Mouse (Mus musculus) midbrain, embryonic 13.5 days (tissue): Measurements from ENCODE around the gene Gpr152. TPM values are rescaled to one million over a fixed set of nuclear protein-coding genes. Genes with fewer than 3 reads are reported as not detected.
A peak's percentile ranks its signal among the peaks of the same experiment; 100 is the strongest.

Experiments
- ATAC-seq: fragments of 200-750 bp; cut with Nextera tagmentation; 2 replicates; pipeline ENCODE4 v1.8.0; 2017; ENCODE audit warnings: mild to moderate bottlenecking, moderate TSS enrichment, moderate library complexity
- H3K27ac ChIP-seq: fragments of 300-500 bp; sonication (generic); 2 replicates; pipeline ENCODE4 v1.5.1; 2015; ENCODE audit warnings: inconsistent platforms, mild to moderate bottlenecking, moderate library complexity
- H3K27me3 ChIP-seq: fragments of 300-500 bp; sonication (generic); 2 replicates; pipeline ENCODE4 v1.6.1; 2015; ENCODE audit warnings: mild to moderate bottlenecking, inconsistent platforms
- H3K36me3 ChIP-seq: fragments of 300-500 bp; sonication (generic); 2 replicates; pipeline ENCODE4 v1.6.1; 2015; ENCODE audit warnings: mild to moderate bottlenecking, inconsistent platforms
- H3K4me1 ChIP-seq: fragments of 300-500 bp; sonication (generic); replicated peaks from 2 replicates; pipeline ENCODE4 v1.6.1; 2015; ENCODE audit warnings: inconsistent platforms
- H3K4me2 ChIP-seq: fragments of 300-500 bp; sonication (generic); replicated peaks from 2 replicates; pipeline ENCODE4 v1.6.1; 2015; ENCODE audit warnings: moderate library complexity, mild to moderate bottlenecking, inconsistent platforms
- H3K4me3 ChIP-seq: fragments of 300-500 bp; sonication (generic); replicated peaks from 2 replicates; pipeline ENCODE4 v1.5.1; 2015; ENCODE audit warnings: mild to moderate bottlenecking, inconsistent platforms
- H3K9ac ChIP-seq: fragments of 300-500 bp; sonication (generic); replicated peaks from 2 replicates; pipeline ENCODE4 v1.6.1; 2015; ENCODE audit warnings: mild to moderate bottlenecking, inconsistent platforms
- H3K9me3 ChIP-seq: fragments of 300-500 bp; sonication (generic); 2 replicates; pipeline ENCODE4 v1.6.1; 2016; ENCODE audit warnings: mild to moderate bottlenecking, inconsistent platforms
- WGBS: fragments of 180-500 bp; shearing (Covaris S2); methylation state at CpG from one replicate; pipeline ENCODE4 v1.1.7; 2015; 5-methylcytosine and 5-hydroxymethylcytosine counted together
- polyA plus RNA-seq: library from polyadenylated mRNA; unstranded; fragments of >200 nt; fragmentation: Nextera tagmentation; extraction: Ambion mirVana; gene quantifications from 2 replicates; pipeline ENCODE4 v1.2.1, GENCODE M21; 2015

The Gpr152 gene
- polyA plus RNA-seq, 1 experiment from 2014 or later = 0.08 TPM

GRCm38 (mm10) chr19:4191528-4192250 lies 52.1 kb downstream of the Gpr152 start, which contains the start of gene Ppp1ca:
Gene Ppp1ca, plus strand, starts transcription at chr19:4192065.
- H3K4me1 ChIP-seq = peaks cover 20% of the 10 kb centered on the region
- peak within 1 kb of the TSS; percentile 91 for H3K27ac ChIP-seq
- no peaks in the 10 kb centered on the region for H3K9me3 ChIP-seq
- 8% methylated on average over 46 of the region's 47 CpGs for WGBS
- ATAC-seq = peak; percentile 93
- peak within 1 kb of the TSS; percentile 98 for H3K4me2 ChIP-seq
- peak within 1 kb of the TSS; percentile 97 for H3K4me3 ChIP-seq
- H3K27me3 ChIP-seq = no peaks in the 10 kb centered on the region
- peaks cover 35% of the 10 kb centered on the region for H3K36me3 ChIP-seq
- H3K9ac ChIP-seq = peak within 1 kb of the TSS; percentile 96

DNA sequence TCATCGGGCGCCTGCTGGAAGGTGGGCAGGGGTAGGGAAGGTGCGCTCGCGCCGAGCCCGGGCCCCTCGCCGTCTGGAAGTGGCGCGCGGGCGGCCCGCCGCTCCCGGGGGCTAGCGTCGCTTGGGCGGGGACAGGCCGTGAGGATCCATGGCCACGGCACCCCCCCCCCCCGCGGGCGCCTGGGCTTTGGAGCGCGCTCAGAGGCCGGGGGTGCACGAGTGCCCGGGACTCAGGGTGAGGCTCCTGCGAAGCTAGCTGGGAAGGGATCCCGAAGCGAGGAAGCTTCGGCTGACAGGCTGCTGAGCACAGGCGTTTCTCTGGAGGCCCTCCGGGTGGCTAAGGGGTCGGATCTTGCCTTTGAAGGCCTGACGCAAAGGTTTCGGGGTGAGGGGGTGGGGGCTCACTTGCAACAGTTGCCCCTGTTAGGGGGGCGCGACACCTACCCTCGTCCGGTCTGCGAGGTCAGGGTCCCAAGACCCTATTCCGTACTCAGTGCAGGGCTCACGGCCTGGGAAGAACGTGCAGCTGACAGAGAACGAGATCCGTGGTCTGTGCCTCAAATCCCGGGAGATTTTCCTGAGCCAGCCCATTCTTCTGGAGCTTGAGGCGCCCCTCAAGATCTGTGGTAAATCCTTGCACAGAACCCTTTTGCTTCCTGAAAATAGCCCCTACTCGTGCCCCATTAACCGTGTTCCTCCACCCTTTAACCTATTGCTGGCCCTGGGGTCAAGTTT lies 52.8 kb downstream of the Gpr152 start:
- Histone ChIP-seq H3K9me3 (no peaks in the 10 kb centered on the region), H3K4me2 (peak overlapping the region; percentile 98), H3K4me1 (peaks cover 20% of the 10 kb centered on the region), H3K27me3 (no peaks in the 10 kb centered on the region), H3K27ac (peak overlapping the region; percentile 91), H3K36me3 (peaks cover 42% of the 10 kb centered on the region), H3K4me3 (peak overlapping the region; percentile 97), H3K9ac (peak overlapping the region; percentile 96)
- WGBS = under 1% methylated on average over 38 of the region's 52 CpGs
- ATAC-seq = peak; percentile 15

DNA sequence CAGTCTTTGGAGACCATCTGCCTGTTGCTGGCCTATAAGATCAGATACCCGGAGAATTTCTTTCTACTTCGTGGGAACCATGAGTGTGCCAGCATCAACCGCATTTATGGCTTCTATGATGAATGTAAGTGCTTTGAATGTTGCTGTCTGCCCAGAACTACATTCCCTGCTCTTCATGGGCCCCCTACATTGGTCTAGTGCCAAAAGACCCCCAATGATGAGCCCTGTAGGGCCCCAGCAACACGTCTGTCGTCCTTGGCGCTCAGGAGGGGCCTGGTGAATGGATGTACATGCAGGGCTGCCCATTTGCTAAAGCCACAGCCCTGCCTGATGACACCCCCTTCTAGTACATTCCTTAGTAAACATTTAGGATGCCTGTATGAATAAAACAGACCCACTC lies 53.5 kb downstream of the Gpr152 start:
- peaks cover 47% of the 10 kb centered on the region for H3K36me3 ChIP-seq
- WGBS = 58% methylated on average over 6 of the region's 6 CpGs
- no peaks in the 10 kb centered on the region for H3K27me3 ChIP-seq
- H3K4me3 ChIP-seq = peak overlapping the region; percentile 97
- ATAC-seq = no peak
- no peak overlapping the region for H3K27ac ChIP-seq
- H3K9ac ChIP-seq = peak overlapping the region; percentile 96
- H3K4me1 ChIP-seq = peaks cover 20% of the 10 kb centered on the region
- H3K9me3 ChIP-seq = no peaks in the 10 kb centered on the region
- H3K4me2 ChIP-seq = peak overlapping the region; percentile 98

- H3K27ac ChIP-seq = no peak overlapping the region
- H3K9me3 ChIP-seq = no peaks in the 10 kb centered on the region
- H3K4me1 ChIP-seq = peaks cover 20% of the 10 kb centered on the region
- peaks cover 50% of the 10 kb centered on the region for H3K36me3 ChIP-seq
- ATAC-seq = no peak
- no peaks in the 10 kb centered on the region for H3K27me3 ChIP-seq
- H3K9ac ChIP-seq = no peak overlapping the region
- WGBS = 92% methylated on average over 8 of the region's 8 CpGs
- H3K4me2 ChIP-seq = 0 out of 2 replicates have a peak overlapping the region, but pooled peaks have one; percentile 98
- H3K4me3 ChIP-seq = no peak overlapping the region
These were observed 54.6 kb downstream of the Gpr152 start for GRCm38 (mm10) chr19:4194021-4194724.

DNA sequence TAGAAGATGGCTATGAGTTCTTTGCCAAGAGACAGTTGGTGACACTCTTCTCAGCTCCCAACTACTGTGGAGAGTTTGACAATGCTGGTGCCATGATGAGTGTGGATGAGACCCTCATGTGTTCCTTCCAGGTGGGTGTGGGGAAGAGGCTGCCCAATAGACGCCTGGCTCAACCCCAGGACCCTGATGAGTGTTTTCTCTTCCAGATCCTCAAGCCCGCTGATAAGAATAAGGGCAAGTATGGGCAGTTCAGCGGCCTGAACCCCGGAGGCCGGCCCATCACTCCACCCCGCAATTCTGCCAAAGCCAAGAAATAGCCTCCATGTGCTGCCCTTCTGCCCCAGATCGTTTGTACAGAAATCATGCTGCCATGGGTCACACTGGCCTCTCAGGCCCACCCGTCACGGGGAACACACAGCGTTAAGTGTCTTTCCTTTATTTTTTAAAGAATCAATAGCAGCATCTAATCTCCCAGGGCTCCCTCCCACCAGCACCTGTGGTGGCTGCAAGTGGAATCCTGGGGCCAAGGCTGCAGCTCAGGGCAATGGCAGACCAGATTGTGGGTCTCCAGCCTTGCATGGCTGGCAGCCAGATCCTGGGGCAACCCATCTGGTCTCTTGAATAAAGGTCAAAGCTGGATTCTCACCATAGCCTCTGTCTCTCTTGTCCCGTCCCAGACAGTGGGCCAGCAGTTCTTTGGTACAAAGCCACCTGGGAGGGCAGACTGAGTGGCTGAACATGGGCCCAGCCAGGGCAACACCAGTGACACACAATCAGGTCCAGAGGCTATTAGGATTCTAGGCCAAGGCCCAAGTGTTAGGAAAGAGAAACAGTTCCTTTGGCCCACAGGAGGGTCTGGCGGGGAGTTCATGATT lies 55.4 kb downstream of the Gpr152 start:
- Histone ChIP-seq H3K36me3 (peaks cover 53% of the 10 kb centered on the region), H3K4me1 (peaks cover 22% of the 10 kb centered on the region), H3K9me3 (no peaks in the 10 kb centered on the region), H3K4me2 (no peak overlapping the region), H3K9ac (peak overlapping the region; percentile 10; the same call in 1 of the 2 replicates), H3K27me3 (no peaks in the 10 kb centered on the region), H3K4me3 (no peak overlapping the region), H3K27ac (no peak overlapping the region)
- 86% methylated on average over 12 of the region's 12 CpGs for WGBS
- no peak for ATAC-seq

Other genes starting within 250 kb of the Gpr152 start
- gene Tcirg1, start 232.7 kb upstream of the Gpr152 start, polyA plus RNA-seq = 7.4 and 10.9 TPM in 2 replicates
- 232 TPM in 2 replicates for gene Ndufs8, start 227.0 kb upstream of the Gpr152 start, polyA plus RNA-seq
- gene Aldh3b1, start 210.0 kb upstream of the Gpr152 start, polyA plus RNA-seq = 0.80 and 1.1 TPM in 2 replicates
- 5.6 and 8.1 TPM in 2 replicates for gene Unc93b1, start 204.6 kb upstream of the Gpr152 start, polyA plus RNA-seq
- not detected in 2 replicates for gene Aldh3b3, start 181.1 kb upstream of the Gpr152 start, polyA plus RNA-seq
- gene Aldh3b2, start 167.5 kb upstream of the Gpr152 start, polyA plus RNA-seq = 0.09 and 0.18 TPM in 2 replicates
- gene Acy3, start 153.2 kb upstream of the Gpr152 start, polyA plus RNA-seq = 1.2 and 1.5 TPM in 2 replicates
- gene Tbx10, start 147.0 kb upstream of the Gpr152 start, polyA plus RNA-seq = not detected in 2 replicates
- 25.2 and 26.4 TPM in 2 replicates for gene Nudt8, start 139.2 kb upstream of the Gpr152 start, polyA plus RNA-seq
- gene Gm49405, start 139.2 kb upstream of the Gpr152 start, polyA plus RNA-seq = 4.9 and 5.5 TPM in 2 replicates
- gene Doc2g, start 136.5 kb upstream of the Gpr152 start, polyA plus RNA-seq = 5.1 and 7.8 TPM in 2 replicates
- gene Ndufv1, start 127.0 kb upstream of the Gpr152 start, polyA plus RNA-seq = 203 and 210 TPM in 2 replicates
- 372 and 375 TPM in 2 replicates for gene Gstp1, start 101.8 kb upstream of the Gpr152 start, polyA plus RNA-seq
- 1.3 and 3.9 TPM in 2 replicates for gene Gstp2, start 93.8 kb upstream of the Gpr152 start, polyA plus RNA-seq
- gene Gstp3, start 80.2 kb upstream of the Gpr152 start, polyA plus RNA-seq = not detected in 2 replicates
- gene Cabp2, start 58.2 kb upstream of the Gpr152 start, polyA plus RNA-seq = not detected in 2 replicates
- gene Cdk2ap2, start 42.6 kb upstream of the Gpr152 start, polyA plus RNA-seq = 78.7 and 82.1 TPM in 2 replicates
- gene Pitpnm1, start 39.8 kb upstream of the Gpr152 start, polyA plus RNA-seq = 45.0 and 45.9 TPM in 2 replicates
- gene Aip, start 13.9 kb upstream of the Gpr152 start, polyA plus RNA-seq = 79.8 and 80.9 TPM in 2 replicates
- gene Cabp4, start 4.2 kb downstream of the Gpr152 start, polyA plus RNA-seq = 0.19 and 0.34 TPM in 2 replicates
- 121 and 127 TPM in 2 replicates for gene Coro1b, start 8.8 kb downstream of the Gpr152 start, polyA plus RNA-seq
- 0.24 and 0.50 TPM in 2 replicates for gene Ptprcap, start 13.8 kb downstream of the Gpr152 start, polyA plus RNA-seq
- 60.5 and 62.9 TPM in 2 replicates for gene Rps6kb2, start 23.6 kb downstream of the Gpr152 start, polyA plus RNA-seq
- 4.2 and 4.8 TPM in 2 replicates for gene Carns1, start 35.7 kb downstream of the Gpr152 start, polyA plus RNA-seq
- 0.78 and 0.93 TPM in 2 replicates for gene Tbc1d10c, start 51.5 kb downstream of the Gpr152 start, polyA plus RNA-seq
- gene Ppp1ca, start 52.3 kb downstream of the Gpr152 start, polyA plus RNA-seq = 636 and 651 TPM in 2 replicates
- 24.9 and 26.3 TPM in 2 replicates for gene Rad9a, start 61.9 kb downstream of the Gpr152 start, polyA plus RNA-seq
- 0.64 and 0.70 TPM in 2 replicates for gene Clcf1, start 74.5 kb downstream of the Gpr152 start, polyA plus RNA-seq
- gene AC109138.7, start 74.6 kb downstream of the Gpr152 start, polyA plus RNA-seq = not detected in 2 replicates
- 14.5 and 15.3 TPM in 2 replicates for gene Pold4, start 92.1 kb downstream of the Gpr152 start, polyA plus RNA-seq
- gene Ssh3, start 129.4 kb downstream of the Gpr152 start, polyA plus RNA-seq = 6.0 and 8.7 TPM in 2 replicates
- 23.4 and 27.8 TPM in 2 replicates for gene Ankrd13d, start 143.3 kb downstream of the Gpr152 start, polyA plus RNA-seq
- gene Grk2, start 166.4 kb downstream of the Gpr152 start, polyA plus RNA-seq = 18.0 and 20.9 TPM in 2 replicates